Mouse (Mus musculus) left cerebral cortex, adult 2 months (tissue): ENCODE measurements at regions not wholly inside any gene's neighbourhood (a gene's known extent, or its start where the extent isn't known, plus 50 kb on each side); places are given as distances from the start of the nearest gene placed in this dataset.
A peak's percentile ranks its signal among the peaks of the same experiment; 100 is the strongest.

Experiments
- DNase-seq, 2 experiments: peaks; one replicate each; pipeline ENCODE4 v3.0.0; 2021 to 2022; ENCODE audit warnings: low spot score in 2 of 2, mixed read lengths in 1 of 2; ENCODE audit errors: extremely low spot score in 1 of 2
- H3K27ac ChIP-seq: fragments of 200-600 bp; 2 replicates; pipeline ENCODE4 v1.8.1; 2022
- H3K4me3 ChIP-seq: fragments of 200-600 bp; 2 replicates; pipeline ENCODE4 v1.8.1; 2022
- CTCF ChIP-seq: fragments of 200-600 bp; IDR thresholded peaks from 2 replicates; pipeline ENCODE4 v1.8.1; 2022; ENCODE audit warnings: antibody characterized with exemption, mild to moderate bottlenecking, moderate library complexity
- intact Hi-C: fragments of 180-260 bp; cut with DNase I; formaldehyde crosslinking; loops from one replicate; pipeline ENCODE4 v1.15.1; 2025

- Histone ChIP-seq H3K4me3 (no peak overlapping the region), H3K27ac (no peak overlapping the region)
- intact Hi-C loops, result no loop called here
- no peak for DNase-seq
- no peak for TF ChIP-seq CTCF
Measured at GRCm38 (mm10) chr4:39926021-39926591, 216.8 kb upstream of the Aco1 start.

- intact Hi-C loops, result no loop called here
- no peak overlapping the region for H3K4me3 ChIP-seq
- no peak for DNase-seq
- no peak overlapping the region for H3K27ac ChIP-seq
- TF ChIP-seq CTCF, result no peak
Measured at GRCm38 (mm10) chr4:39926594-39926993, 216.3 kb upstream of the Aco1 start.

GRCm38 (mm10) chr4:39928491-39928890 lies 214.4 kb upstream of the Aco1 start:
- Histone ChIP-seq H3K4me3 (no peak overlapping the region), H3K27ac (no peak overlapping the region)
- intact Hi-C loops, result no loop called here
- no peak for DNase-seq
- TF ChIP-seq CTCF, result no peak

GRCm38 (mm10) chr4:39934025-39934708 lies 208.7 kb upstream of the Aco1 start:
- no peak for TF ChIP-seq CTCF
- intact Hi-C loops, result no loop called here
- Histone ChIP-seq H3K4me3 (no peak overlapping the region), H3K27ac (no peak overlapping the region)
- peak in 1 of 2 experiments; percentile 10 for DNase-seq

- DNase-seq, result no peak
- H3K4me3 ChIP-seq, result no peak overlapping the region
- no peak for TF ChIP-seq CTCF
- intact Hi-C loops, result no loop called here
- H3K27ac ChIP-seq, result no peak overlapping the region
Measured at GRCm38 (mm10) chr4:39958687-39959086, 184.2 kb upstream of the Aco1 start.

- intact Hi-C loops, result no loop called here
- H3K27ac ChIP-seq, result no peak overlapping the region
- DNase-seq, result no peak
- no peak overlapping the region for H3K4me3 ChIP-seq
- TF ChIP-seq CTCF, result no peak
Measured at GRCm38 (mm10) chr4:39967938-39968337, 174.9 kb upstream of the Aco1 start.

- intact Hi-C loops, result loop anchor here (5.0 to 10.0 kb wide), 3 partner anchors 199 to 549 kb away; no protein-coding TSS in a partner anchor
- H3K27ac ChIP-seq, result peak overlapping the region; percentile 37; the same call in 1 of the 2 replicates
- no peak for TF ChIP-seq CTCF
- H3K4me3 ChIP-seq, result no peak overlapping the region
- no peak for DNase-seq
Measured at GRCm38 (mm10) chr4:39991358-39991757, 151.5 kb upstream of the Aco1 start.

- TF ChIP-seq CTCF, result no peak
- intact Hi-C loops, result loop anchor here (5.0 to 10.0 kb wide), 3 partner anchors 200 to 550 kb away; no protein-coding TSS in a partner anchor
- Histone ChIP-seq H3K4me3 (no peak overlapping the region), H3K27ac (peak overlapping the region; percentile 71)
- DNase-seq, result peak in 1 of 2 experiments; percentile 20
Measured at GRCm38 (mm10) chr4:39991851-39992250, 151.0 kb upstream of the Aco1 start.

- no peak overlapping the region for H3K4me3 ChIP-seq
- H3K27ac ChIP-seq, result peak overlapping the region; percentile 76
- TF ChIP-seq CTCF, result no peak
- intact Hi-C loops, result loop anchor here (5.0 to 10.0 kb wide), 2 partner anchors 444 to 802 kb away; no protein-coding TSS in a partner anchor
- no peak for DNase-seq
Measured at GRCm38 (mm10) chr4:39998771-39999422, 144.0 kb upstream of the Aco1 start.

- intact Hi-C loops, result loop anchor here (5.0 to 10.0 kb wide), 3 partner anchors 88 to 720 kb away; no protein-coding TSS in a partner anchor
- DNase-seq, result peak; percentile 72 to 73
- peak; percentile 83 for TF ChIP-seq CTCF
Measured at GRCm38 (mm10) chr4:40014666-40015065, 128.2 kb upstream of the Aco1 start.

GRCm38 (mm10) chr4:40016856-40017255 lies 126.0 kb upstream of the Aco1 start:
- intact Hi-C loops, result loop anchor here (5.0 to 10.0 kb wide), 2 partner anchors 85 to 722 kb away; no protein-coding TSS in a partner anchor

More at GRCm38 (mm10) chr4:40014666-40015065, 128.2 kb upstream of the Aco1 start:
- peak overlapping the region; percentile 38 for H3K4me3 ChIP-seq
- peak overlapping the region; percentile 92 for H3K27ac ChIP-seq

GRCm38 (mm10) chr4:40018208-40018607 lies 124.7 kb upstream of the Aco1 start:
- Histone ChIP-seq H3K4me3 (no peak overlapping the region), H3K27ac (no peak overlapping the region)
- intact Hi-C loops, result loop anchor here (5.0 to 10.0 kb wide), 2 partner anchors 84 to 723 kb away; no protein-coding TSS in a partner anchor
- TF ChIP-seq CTCF, result no peak
- DNase-seq, result no peak

More at GRCm38 (mm10) chr4:40016856-40017255, 126.0 kb upstream of the Aco1 start:
- no peak for TF ChIP-seq CTCF
- Histone ChIP-seq H3K4me3 (no peak overlapping the region), H3K27ac (no peak overlapping the region)
- no peak for DNase-seq
